Mouse (Mus musculus) hindbrain, postnatal 0 days (tissue): ENCODE data around the gene Tbx3. TPM values are rescaled to one million over a fixed set of nuclear protein-coding genes. Genes with fewer than 3 reads are reported as not detected.

ENCODE experiments used
- ATAC-seq: fragments of 200-750 bp; cut with Nextera tagmentation; 2 replicates; pipeline ENCODE4 v1.8.0; 2017; ENCODE audit warnings: mild to moderate bottlenecking, moderate TSS enrichment, moderate library complexity
- DNase-seq: peaks from one replicate; pipeline ENCODE4 v3.0.0-alpha.2; 2015; ENCODE audit warnings: low spot score
- H3K27ac ChIP-seq: fragments of 300-500 bp; sonication (generic); 2 replicates; pipeline ENCODE4 v1.5.1; 2014; ENCODE audit warnings: mild to moderate bottlenecking
- H3K27me3 ChIP-seq: fragments of 300-500 bp; sonication (generic); 2 replicates; pipeline ENCODE4 v1.6.1; 2014; ENCODE audit warnings: low read length, mixed read lengths; ENCODE audit not compliant: insufficient read depth
- H3K36me3 ChIP-seq: fragments of 300-500 bp; sonication (generic); 2 replicates; pipeline ENCODE4 v1.6.1; 2014; ENCODE audit warnings: low read length, mixed read lengths; ENCODE audit not compliant: insufficient read depth
- H3K4me1 ChIP-seq: fragments of 300-500 bp; sonication (generic); 2 replicates; pipeline ENCODE4 v1.6.1; 2014; ENCODE audit warnings: antibody characterized with exemption, low read length, mixed read lengths; ENCODE audit not compliant: insufficient read depth
- H3K4me2 ChIP-seq: fragments of 300-500 bp; sonication (generic); 2 replicates; pipeline ENCODE4 v1.6.1; 2014; ENCODE audit warnings: low read depth, mild to moderate bottlenecking, low read length, moderate library complexity, mixed read lengths
- H3K4me3 ChIP-seq: fragments of 300-500 bp; sonication (generic); 2 replicates; pipeline ENCODE4 v1.5.1; 2014; ENCODE audit warnings: low read length
- H3K9ac ChIP-seq: fragments of 300-500 bp; sonication (generic); replicated peaks from 2 replicates; pipeline ENCODE4 v1.6.1; 2014; ENCODE audit warnings: mild to moderate bottlenecking, low read length, moderate library complexity, mixed read lengths
- H3K9me3 ChIP-seq: fragments of 300-500 bp; sonication (generic); 2 replicates; pipeline ENCODE4 v1.6.1; 2016; ENCODE audit warnings: low read length, mixed read lengths
- CTCF ChIP-seq: IDR thresholded peaks from 2 replicates; pipeline ENCODE4 v1.5.1; 2016; ENCODE audit warnings: antibody characterized with exemption, control low read depth, low read depth
- WGBS: fragments of 180-500 bp; shearing (Covaris S2); extraction: QIAGEN DNeasy Blood & Tissue Kit; methylation state at CpG from one replicate; pipeline ENCODE4 v1.1.7; 2014; 5-methylcytosine and 5-hydroxymethylcytosine counted together
- polyA plus RNA-seq: library from polyadenylated mRNA; unstranded; fragments of >200 nt; fragmentation: Nextera tagmentation; extraction: Ambion mirVana; gene quantifications from 2 replicates; pipeline ENCODE4 v1.2.1, GENCODE M21; 2015
- total RNA-seq: library from RNA; depleted of rRNA; stranded (reverse); fragments of >200 nt; gene quantifications from 2 replicates; pipeline ENCODE4 v1.2.3, GENCODE M21; 2014; rRNA removed

Tbx3 gene
- total RNA-seq (1.3 and 6.7 TPM in 2 replicates), polyA plus RNA-seq (2.4 and 2.9 TPM in 2 replicates)

GRCm38 (mm10) chr5:119670566-119671108, at the start of gene Tbx3:
Gene Tbx3, plus strand, starts transcription at chr5:119670669.
- Histone ChIP-seq H3K4me3 (peak within 1 kb of the TSS; percentile 31), H3K27ac (no peak within 1 kb of the TSS; the same call in 1 of the 2 replicates), H3K9ac (peak within 1 kb of the TSS; percentile 33; the same call in 1 of the 2 replicates), H3K27me3 (peaks cover 88% of the 10 kb centered on the region), H3K36me3 (no peaks in the 10 kb centered on the region), H3K4me1 (no peaks in the 10 kb centered on the region), H3K4me2 (peak within 1 kb of the TSS; percentile 54), H3K9me3 (no peaks in the 10 kb centered on the region)
- 1% methylated on average over 42 of the region's 43 CpGs for WGBS
- ATAC-seq = peak; percentile 98
- peak; percentile 74 for TF ChIP-seq CTCF
- peak; percentile 90 for DNase-seq

GRCm38 (mm10) chr5:119622076-119622475, 48.4 kb upstream of the Tbx3 start:
- WGBS = 69% methylated on average over 1 of the region's 1 CpGs
- no peak overlapping the region for H3K4me3 ChIP-seq
- TF ChIP-seq CTCF = no peak
- DNase-seq = no peak
- no peak overlapping the region for H3K9ac ChIP-seq
- H3K4me1 ChIP-seq = 0 out of 2 replicates have a peak, but pooled peaks cover 8% of the 10 kb centered on the region
- no peak overlapping the region for H3K4me2 ChIP-seq
- H3K27me3 ChIP-seq = peaks cover 20% of the 10 kb centered on the region
- no peak overlapping the region for H3K27ac ChIP-seq
- H3K9me3 ChIP-seq = no peaks in the 10 kb centered on the region
- ATAC-seq = no peak
- no peaks in the 10 kb centered on the region for H3K36me3 ChIP-seq

GRCm38 (mm10) chr5:119624554-119624953, 45.9 kb upstream of the Tbx3 start:
- ATAC-seq (no peak), DNase-seq (no peak)
- H3K4me2 ChIP-seq = no peak overlapping the region
- H3K9ac ChIP-seq = no peak overlapping the region
- H3K9me3 ChIP-seq = no peaks in the 10 kb centered on the region
- TF ChIP-seq CTCF = no peak
- 35% methylated on average over 1 of the region's 1 CpGs for WGBS
- H3K27me3 ChIP-seq = peaks cover 31% of the 10 kb centered on the region
- no peak overlapping the region for H3K4me3 ChIP-seq
- H3K36me3 ChIP-seq = no peaks in the 10 kb centered on the region
- H3K27ac ChIP-seq = no peak overlapping the region
- 0 out of 2 replicates have a peak, but pooled peaks cover 8% of the 10 kb centered on the region for H3K4me1 ChIP-seq

GRCm38 (mm10) chr5:119625603-119626002, 44.9 kb upstream of the Tbx3 start:
- TF ChIP-seq CTCF = no peak
- peak; percentile 25 for DNase-seq
- H3K4me2 ChIP-seq = no peak overlapping the region
- 3% methylated on average over 13 of the region's 13 CpGs for WGBS
- no peaks in the 10 kb centered on the region for H3K36me3 ChIP-seq
- H3K27ac ChIP-seq = no peak overlapping the region
- no peak overlapping the region for H3K9ac ChIP-seq
- 0 out of 2 replicates have a peak, but pooled peaks cover 8% of the 10 kb centered on the region for H3K4me1 ChIP-seq
- peaks cover 31% of the 10 kb centered on the region for H3K27me3 ChIP-seq
- no peaks in the 10 kb centered on the region for H3K9me3 ChIP-seq
- no peak for ATAC-seq
- H3K4me3 ChIP-seq = no peak overlapping the region

- Histone ChIP-seq H3K36me3 (no peaks in the 10 kb centered on the region), H3K9ac (no peak overlapping the region), H3K4me3 (no peak overlapping the region), H3K27ac (no peak overlapping the region), H3K4me1 (0 out of 2 replicates have a peak, but pooled peaks cover 8% of the 10 kb centered on the region), H3K27me3 (peaks cover 31% of the 10 kb centered on the region), H3K9me3 (no peaks in the 10 kb centered on the region), H3K4me2 (peak overlapping the region; percentile 47)
- ATAC-seq (no peak), DNase-seq (no peak)
- WGBS = 17% methylated on average over 9 of the region's 9 CpGs
- TF ChIP-seq CTCF = no peak
Observed at GRCm38 (mm10) chr5:119626154-119626553, 44.3 kb upstream of the Tbx3 start.

- ATAC-seq = peak; percentile 66
- Histone ChIP-seq H3K4me2 (peak overlapping the region; percentile 47), H3K9ac (0 out of 2 replicates have a peak overlapping the region, but pooled peaks have one; percentile 13), H3K9me3 (no peaks in the 10 kb centered on the region), H3K27me3 (peaks cover 31% of the 10 kb centered on the region), H3K36me3 (no peaks in the 10 kb centered on the region), H3K4me3 (0 out of 2 replicates have a peak overlapping the region, but pooled peaks have one; percentile 18), H3K27ac (no peak overlapping the region), H3K4me1 (0 out of 2 replicates have a peak, but pooled peaks cover 8% of the 10 kb centered on the region)
- DNase-seq = peak; percentile 56
- TF ChIP-seq CTCF = no peak; the same call in 1 of the 2 replicates
- 2% methylated on average over 22 of the region's 22 CpGs for WGBS
Observed at GRCm38 (mm10) chr5:119626662-119627061, 43.8 kb upstream of the Tbx3 start.

GRCm38 (mm10) chr5:119628100-119628499, 42.4 kb upstream of the Tbx3 start:
- ATAC-seq (no peak), DNase-seq (no peak)
- Histone ChIP-seq H3K36me3 (no peaks in the 10 kb centered on the region), H3K4me3 (no peak overlapping the region), H3K4me2 (no peak overlapping the region), H3K4me1 (0 out of 2 replicates have a peak, but pooled peaks cover 8% of the 10 kb centered on the region), H3K27ac (no peak overlapping the region), H3K27me3 (peaks cover 31% of the 10 kb centered on the region), H3K9me3 (no peaks in the 10 kb centered on the region), H3K9ac (no peak overlapping the region)
- no peak for TF ChIP-seq CTCF
- WGBS = 81% methylated on average over 3 of the region's 3 CpGs
